Mouse (Mus musculus) spleen, embryonic (tissue): ENCODE measurements around the gene Arl6ip5.

Experiments used
- CTCF ChIA-PET: fragments of 350-600 bp; sonication (Branson Sonifier 250); formaldehyde crosslinking; loops from one replicate; lab custom pipeline; 2022; lab: Charles Lee

Arl6ip5 gene

DNA sequence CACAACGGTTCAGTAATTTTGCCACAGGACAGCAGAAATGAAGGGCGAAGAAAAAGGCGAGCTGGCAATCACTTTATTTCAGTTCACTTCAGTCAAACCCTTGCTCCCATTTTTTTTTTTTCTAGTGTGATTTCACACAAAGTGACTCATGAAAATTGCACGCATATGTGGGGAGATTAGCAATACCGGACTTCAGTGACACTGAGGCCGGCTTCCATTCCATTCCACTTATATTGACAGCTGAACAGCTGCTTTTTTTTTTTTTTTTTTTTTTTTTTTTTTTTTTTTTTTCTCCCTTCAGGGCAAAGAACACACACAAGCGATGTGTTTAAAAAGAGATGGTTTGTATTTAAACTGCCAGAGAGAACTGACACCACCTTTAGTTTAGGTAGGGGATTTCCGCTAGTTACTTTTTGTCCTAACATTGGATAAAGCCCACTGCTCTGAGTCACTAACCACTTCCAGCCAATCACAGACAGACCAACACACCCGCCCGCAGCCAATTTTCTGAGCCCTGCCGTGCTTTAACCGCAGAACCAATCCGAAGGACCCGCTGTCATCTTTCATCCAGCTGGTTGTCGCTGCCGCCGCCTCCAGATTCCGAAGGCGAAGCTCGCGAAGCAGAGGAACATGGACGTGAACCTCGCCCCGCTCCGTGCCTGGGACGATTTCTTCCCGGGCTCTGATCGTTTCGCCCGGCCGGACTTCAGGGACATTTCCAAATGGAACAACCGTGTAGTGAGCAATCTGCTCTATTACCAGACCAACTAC lies at the start of gene Arl6ip5:
TSS of gene Arl6ip5 (plus strand) at position 499 of the 771 bp plus-strand sequence.
- CTCF ChIA-PET, result no interaction called here

DNA sequence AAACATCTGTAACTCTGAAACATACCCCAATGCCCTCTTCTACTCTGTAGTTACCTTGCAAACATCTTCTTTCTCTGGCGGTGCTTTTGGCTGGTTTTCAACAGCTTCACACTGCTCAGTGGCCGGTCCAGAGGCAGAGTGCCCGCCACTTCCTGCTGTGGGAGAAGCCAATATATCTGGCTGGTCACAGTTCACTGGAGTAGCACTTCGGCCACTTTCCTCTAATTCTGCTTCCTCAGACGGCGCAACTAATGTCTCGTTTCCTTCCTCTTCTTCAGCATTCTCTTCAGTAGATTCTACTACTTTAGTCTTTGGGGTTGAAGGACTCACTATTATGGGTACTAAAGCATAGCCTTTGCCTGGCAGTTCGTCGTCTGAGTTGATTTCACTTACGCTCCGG lies 34.8 kb upstream of the Arl6ip5 start:
- CTCF ChIA-PET, result no interaction called here

DNA sequence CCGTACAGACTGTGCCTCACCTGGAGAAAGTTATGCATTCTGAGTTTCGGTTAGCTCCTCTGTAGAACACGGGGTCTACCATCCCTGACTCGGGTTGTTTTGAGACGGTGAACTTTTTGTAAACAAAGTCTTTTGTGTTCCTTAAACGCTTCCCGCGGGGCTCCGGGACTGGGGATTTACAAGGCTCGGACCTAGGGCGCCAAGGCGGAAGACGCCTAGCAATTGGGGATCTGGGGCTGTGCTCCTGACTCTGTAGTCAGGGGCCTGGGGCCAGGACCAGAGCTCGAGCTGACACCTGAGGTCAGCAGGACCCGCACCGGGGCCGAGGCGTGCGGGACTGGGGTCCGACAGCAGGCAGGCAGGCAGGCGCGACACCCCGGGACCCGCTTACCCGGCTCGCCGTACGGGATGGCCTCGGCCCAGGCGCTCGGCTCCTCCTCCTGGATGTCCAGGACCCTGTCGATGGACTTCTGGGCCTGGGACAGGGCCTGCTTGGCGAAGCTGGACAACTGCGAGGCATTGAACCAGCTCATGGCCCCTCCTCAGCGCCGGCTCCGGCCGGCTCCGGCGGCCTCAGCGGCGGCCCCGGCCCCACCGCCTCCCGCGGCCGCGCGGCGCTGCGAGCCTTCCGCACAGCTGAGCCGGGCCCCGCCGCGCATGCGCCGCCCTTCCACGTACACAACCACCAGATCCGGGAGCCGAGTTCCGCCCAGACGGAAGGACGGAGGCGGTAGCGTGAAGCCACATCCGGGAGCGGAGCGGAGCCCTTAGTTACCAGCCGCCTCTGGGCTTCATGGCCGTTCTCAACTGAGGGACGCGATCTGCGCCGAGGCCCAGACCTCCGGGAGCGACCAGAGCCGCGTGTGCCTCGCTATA lies 31.8 kb upstream of the Arl6ip5 start, which contains the start of gene Tmf1:
TSS of gene Tmf1 (minus strand) at position 632 of the 876 bp plus-strand sequence.
- CTCF ChIA-PET, result no interaction called here

DNA sequence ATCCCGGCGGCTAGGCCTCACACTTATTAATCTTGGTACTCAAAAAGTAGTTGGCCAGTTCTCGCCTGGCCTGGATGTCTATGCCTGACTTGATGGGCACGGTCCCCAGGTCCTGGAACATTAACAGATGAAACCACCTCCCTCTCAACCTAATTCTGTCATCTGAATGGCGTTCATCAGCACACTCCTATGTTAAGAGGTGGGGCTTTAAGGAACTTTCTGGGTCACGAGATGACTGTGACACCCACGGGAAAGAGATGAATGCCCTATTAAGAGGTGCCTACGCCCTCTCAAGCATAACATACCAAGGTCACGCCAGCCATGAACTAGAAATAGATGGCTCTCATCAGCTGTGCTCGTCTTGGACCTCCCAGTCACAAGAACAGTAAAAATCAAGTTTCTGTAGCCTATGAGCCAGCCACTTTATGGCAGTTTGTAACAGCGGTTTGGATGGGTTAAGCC lies 31.1 kb upstream of the Arl6ip5 start:
- CTCF ChIA-PET, result no interaction called here

DNA sequence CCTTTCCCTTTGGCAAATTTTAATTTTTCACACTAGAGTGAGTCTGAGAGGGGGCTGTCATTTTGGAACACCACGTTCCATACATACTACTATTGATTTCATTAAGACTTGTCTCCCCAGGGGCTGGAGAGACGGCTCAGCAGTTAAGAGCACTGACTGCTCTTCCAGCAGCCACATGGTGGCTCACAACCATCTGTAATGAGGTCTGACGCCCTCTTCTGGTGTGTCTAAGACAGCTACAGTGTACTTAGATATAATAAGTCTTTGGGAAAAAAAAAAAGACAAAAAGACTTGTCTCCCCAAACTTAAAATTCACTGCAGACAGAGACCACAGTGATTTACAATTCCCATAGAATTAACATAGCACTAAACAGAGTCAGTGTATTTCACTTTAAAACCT lies 10.1 kb upstream of the Arl6ip5 start:
- CTCF ChIA-PET, result no interaction called here

DNA sequence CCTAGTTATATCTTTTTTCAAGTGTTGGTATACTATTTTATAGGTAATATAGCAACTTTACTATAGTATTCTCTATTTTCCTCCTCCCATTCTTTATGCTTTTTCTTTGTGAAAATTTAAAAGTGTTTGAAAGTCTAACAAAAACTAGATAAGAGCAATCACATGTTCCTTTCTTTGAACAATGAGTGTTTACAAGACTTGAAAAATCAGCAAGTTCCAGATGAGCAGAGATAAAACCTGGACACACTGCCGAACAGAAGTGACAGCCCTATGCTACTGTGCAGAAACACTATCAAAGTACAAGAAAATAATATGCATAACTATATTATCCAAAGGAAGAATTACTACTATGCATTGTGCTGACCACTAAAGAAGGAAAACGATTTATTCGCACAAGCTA lies 8.0 kb upstream of the Arl6ip5 start:
- CTCF ChIA-PET, result no interaction called here

DNA sequence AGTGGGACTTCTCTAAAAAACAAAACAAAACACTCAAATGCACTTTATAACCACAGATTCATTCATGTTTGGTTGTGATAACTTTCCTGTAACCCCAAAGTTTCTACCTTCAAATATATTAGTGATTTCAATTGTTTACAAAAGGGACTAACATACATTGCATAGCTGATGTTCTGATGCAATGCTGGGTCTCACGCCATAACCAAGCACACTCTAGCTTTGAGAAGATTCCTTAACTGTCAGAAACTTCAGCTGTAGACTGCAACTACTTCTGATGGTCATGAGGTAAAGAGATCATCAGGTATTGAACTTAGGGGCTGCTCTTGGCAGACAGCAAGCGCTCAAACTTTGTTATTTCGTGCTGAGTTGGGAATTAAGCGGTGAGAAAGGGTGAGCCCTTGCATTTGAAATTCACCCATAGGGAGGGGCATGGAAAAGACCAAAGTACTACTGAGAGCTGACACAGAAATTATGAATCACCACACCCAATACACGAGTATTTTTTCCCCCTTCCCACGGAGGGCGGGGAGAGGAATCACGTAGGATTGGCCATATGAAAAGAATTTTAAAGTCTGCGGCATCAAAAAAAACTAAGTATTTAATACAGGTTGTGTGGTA lies 6.1 kb upstream of the Arl6ip5 start:
- CTCF ChIA-PET, result no interaction called here

DNA sequence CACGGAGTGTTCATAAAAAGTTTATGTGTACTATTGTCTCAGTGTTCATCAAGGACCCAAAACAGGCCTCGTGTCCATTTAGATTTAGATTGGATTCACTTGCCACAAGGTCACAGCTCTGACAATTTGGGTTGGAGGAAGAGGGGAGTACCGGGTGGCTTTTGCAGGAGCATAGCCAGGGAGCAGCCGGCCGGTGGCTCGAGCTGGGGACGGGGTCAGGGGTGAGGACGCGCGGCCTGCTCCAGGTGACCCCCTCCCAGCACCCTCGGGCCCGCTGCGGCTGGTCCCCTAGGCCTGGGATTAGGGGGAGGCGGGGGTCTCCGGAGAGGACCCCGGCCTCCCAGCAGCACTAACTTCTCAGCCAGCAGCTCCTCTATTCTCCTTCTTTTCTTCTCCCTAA lies 5.5 kb upstream of the Arl6ip5 start:
- CTCF ChIA-PET, result interaction anchor here (1.2 kb wide), 1 partner anchor 18 kb away, joined by 4 read pairs; no protein-coding TSS in a partner anchor

DNA sequence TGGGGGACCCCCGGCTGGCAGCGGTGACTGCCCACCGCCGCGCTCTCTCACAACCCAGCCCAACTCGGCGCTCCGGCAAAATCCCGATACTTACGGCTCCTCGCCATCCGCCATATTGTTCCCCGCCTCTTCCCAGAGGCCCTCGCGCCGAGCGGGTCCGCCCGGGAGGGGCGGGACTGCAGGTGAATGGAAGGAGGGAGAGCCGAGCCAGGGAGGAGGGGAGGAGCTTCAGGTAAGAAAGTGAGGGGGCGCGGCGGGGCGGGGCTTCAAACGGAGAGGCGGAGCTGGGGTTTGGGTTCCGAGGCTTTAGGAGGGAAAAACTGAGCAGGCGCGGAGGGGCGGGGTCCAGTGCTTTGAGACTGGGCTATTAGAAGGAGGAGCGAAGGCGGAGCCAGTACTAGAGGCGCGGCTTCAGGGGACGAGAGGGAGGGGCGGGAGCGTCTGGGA lies 5.0 kb upstream of the Arl6ip5 start, which contains the start of gene Uba3:
TSS of gene Uba3 (minus strand) at position 209 of the 447 bp plus-strand sequence.
- CTCF ChIA-PET, result interaction anchor here (1.2 kb wide), 1 partner anchor 18 kb away, joined by 4 read pairs; no protein-coding TSS in a partner anchor

DNA sequence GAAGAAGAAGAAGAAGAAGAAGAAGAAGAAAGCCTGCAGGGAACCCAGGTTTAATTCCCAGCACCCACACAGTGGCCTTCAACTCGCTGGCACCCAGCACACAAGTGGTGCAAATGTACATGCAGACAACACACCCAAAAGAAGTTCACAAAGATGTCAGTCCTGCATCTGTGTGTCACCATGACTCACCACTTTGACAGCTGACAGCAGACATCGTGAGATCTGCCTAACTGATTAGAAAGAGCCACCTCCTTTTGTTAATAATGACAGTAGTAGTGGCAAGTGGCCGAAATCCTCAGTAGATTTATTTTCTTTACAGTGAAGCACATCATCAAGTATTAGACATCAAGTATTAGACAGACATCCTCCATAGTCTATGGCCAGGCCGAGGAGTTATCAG lies 3.4 kb upstream of the Arl6ip5 start:
- CTCF ChIA-PET, result interaction anchor here (0.7 kb wide), 2 partner anchors 57 to 316 kb away, joined by 6 to 7 read pairs; no protein-coding TSS in a partner anchor

DNA sequence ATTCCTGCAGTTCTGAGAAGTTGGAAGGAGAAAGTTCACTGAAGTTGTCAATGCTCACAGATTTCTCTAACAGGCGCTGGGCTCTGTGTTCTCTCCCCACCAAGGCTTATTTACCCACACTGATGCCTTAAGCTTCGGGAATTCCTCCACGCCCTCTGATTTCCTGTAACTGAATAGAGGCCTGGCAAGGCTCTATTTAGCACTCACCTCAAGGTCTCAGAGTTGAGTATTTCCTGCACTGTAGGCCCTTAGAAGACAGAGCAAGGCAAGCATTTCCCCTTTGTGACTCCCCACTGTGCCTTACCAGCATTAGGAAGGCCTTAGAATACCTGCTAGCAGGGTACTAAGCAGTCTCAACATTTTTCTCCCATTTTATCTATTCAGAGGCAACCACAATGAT lies 2.1 kb upstream of the Arl6ip5 start:
- CTCF ChIA-PET, result no interaction called here

DNA sequence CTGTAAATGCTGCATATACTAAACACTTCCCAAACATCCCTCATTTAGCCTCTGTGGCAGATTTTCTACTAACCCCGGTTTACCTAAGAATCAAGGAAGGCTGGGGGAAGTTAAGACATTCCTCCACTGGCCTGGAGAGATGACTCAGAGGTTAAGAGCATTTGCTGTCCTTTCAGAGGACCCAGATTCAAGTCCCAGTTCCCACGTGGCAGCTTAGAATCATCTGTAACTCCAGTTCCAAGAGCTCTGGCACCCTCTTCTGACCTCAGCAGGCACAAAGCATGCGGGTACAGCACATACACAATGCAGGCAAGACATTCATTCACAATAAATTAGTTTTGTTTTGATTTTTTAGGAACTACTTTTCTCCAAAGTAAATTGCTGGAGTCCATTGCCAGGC lies 1.3 kb upstream of the Arl6ip5 start:
- CTCF ChIA-PET, result no interaction called here

DNA sequence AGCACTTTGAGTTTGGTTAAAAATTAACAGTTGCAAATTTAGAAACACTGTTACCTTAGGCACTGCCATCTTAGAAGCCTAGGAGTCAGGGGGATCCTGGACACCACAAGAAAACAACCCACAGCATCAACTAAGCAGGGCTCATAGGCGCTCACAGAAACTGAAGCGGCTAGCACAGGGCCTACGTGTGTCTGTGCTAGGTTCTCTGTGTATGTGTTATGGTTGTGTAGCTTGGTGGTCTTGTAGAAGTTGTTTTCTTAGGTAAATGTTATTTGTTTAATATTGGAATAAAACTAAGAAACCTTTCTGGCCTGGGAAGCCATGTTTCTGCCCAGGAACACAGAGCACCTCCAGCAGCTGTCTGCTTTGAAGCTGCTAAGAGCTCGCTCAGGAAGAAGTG lies 738 bp upstream of the Arl6ip5 start:
- CTCF ChIA-PET, result no interaction called here

DNA sequence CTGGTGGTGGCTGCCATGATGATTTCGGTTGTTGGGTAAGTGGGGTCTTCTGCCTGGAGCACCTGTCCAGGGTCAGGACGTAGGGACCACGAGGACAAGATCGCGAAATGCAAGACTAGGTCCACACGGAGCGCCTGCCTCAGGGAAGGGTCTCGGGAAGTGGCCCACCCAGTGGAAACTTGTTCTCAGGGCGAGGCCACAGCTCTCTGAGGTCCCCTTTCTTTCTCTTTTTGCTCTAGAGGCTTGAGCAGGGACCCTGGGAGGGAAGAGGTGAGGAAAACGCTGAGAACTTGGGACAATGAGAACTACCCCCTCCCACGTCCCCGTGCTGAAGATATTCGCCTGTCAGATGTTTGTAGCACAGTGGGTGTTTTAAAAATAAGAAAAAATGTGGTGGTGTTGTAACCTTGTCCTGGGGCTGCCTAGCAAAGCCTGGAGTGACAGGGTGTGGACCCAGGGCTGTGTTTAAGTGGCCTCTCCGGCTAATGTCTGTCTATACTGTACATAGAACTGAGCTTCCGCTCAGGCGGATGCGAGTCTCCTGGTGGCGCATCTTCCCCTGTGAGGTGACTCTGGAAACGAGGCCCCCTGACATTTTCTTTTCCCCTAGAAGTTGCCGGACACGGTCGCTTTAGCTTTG lies 593 bp downstream of the Arl6ip5 start:
- CTCF ChIA-PET, result no interaction called here

DNA sequence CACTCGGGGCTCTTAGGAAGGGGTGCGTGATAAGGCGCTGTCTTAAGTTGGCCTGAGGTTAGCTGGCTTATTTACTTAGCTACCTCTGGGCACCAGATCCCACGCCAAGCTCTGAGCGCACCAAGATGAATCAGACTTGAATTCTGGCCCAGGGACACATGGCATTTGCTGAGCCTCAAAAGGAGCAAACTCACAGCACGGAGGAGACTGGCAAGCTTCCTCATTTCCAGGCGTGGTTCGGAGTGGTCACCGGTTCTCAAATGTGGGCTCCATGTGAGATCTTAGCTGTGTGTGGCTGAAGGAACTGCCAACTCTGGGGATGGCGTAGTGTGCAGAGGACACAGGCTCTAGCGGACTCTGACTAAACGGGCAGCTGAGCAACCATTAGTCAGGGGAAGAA lies 1.5 kb downstream of the Arl6ip5 start:
- CTCF ChIA-PET, result interaction anchor here (0.8 kb wide), 1 partner anchor 9 kb away, joined by 3 read pairs; no protein-coding TSS in a partner anchor

DNA sequence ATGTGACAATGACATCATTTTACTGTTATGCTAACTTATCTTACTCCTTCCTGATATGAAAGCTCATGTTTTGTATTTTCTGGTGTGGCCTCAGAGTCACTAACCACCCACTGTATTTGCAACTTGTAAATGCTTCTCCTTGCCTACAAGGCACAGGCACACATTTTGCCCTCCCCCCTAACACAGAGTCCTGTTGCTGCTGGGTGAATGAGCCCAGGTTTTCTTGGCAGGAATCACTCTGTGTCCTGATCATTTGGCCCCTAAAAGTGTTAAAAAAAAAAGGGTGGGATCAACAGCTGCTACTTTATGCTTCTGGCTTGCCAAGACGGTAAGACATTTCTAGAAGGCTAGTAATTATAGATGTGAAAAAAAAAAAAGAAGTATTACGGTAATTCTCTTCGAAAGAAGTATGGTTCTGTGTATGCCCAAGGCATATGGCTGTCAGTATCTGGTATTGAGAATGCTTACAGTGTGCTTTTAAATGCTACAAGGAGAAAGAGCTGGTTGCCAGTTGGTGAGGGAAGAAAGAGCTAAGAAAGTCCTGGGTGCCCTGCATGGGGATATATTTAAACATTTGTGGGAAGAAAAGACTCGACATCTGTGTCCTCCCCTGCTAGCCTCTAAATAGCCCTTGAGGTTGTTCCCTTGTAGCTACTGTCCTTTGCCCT lies 5.8 kb downstream of the Arl6ip5 start:
- CTCF ChIA-PET, result no interaction called here

DNA sequence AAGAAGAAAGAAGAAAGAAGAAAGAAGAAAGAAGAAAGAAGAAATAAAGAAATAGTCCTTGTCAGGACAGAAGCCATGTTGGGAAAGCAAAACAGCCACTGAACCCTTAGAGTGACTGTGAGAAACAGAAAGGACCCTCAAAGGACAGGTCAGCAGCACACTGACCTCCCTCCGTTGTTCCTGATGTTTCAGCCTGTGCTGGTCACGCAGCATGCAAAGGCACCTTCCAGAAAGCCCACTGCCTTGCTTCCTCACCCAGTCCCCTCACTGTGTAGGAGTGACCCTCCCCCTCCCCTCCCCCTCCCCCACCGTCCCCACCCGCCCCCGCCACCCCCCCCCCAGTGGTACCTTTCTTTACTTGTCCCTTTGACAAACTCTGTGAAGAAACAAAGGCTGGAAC lies 10.2 kb downstream of the Arl6ip5 start:
- CTCF ChIA-PET, result interaction anchor here (0.8 kb wide), 1 partner anchor 9 kb away, joined by 3 read pairs; no protein-coding TSS in a partner anchor

DNA sequence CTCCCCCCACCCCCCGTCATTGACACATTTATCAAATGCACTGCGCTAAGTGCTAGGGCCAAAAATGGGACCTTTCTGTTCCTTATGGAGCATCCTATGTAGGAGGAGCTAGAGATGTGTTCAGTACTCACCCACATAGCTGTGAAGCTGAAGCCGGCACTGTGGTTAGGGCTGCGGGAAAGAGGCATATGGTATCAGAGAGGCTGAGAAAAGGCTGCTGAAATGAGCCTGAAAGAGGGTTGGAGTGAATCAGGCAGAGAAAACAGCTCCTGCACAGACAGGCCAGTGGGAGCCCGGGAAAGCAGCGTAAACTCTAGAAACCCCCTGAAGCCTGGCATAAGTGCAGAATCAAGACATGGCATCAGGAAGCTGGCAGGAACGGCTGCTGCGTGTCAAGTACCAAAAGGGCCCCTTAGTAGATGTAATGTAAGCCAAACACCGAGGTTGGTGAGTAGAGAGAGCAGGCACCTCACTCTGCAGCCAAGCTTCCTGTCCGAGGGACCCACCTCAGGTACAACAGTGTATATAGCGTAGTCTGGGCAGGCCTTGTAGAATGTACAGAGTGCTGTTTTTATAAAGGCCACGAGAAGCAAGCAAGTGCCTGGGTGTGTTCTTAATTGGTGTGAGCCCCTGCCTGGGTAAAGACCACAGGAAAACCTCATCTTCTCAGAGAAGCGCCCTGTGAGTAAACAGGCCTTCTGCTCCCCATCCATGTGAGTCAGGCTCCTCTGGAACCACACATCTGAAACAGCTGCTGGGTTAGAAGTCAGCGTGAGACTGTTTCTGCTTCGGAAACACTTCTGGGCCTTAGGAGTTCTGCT lies 10.9 kb downstream of the Arl6ip5 start:
- CTCF ChIA-PET, result interaction anchor here (0.6 to 0.8 kb wide), 2 partner anchors 9 to 72 kb away, joined by 3 read pairs; no protein-coding TSS in a partner anchor

DNA sequence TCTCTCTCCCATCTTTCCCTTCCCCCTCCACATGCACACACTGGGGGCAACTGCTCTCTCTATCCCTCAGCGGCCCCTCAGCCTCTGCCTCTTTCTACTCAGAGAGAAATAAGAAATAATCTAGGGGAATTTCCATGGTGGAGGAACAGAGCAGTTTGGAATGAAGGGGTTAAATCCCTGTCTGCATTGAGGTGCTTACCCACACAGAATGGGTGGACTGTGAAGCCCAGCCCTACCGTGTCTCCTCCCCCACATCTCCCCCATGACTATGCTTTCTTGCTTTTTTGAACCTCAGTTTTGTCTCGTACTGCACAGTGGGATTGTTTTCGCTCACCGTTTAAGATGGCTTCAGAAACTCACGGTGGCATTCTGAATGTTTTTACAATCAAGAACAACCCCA lies 11.8 kb downstream of the Arl6ip5 start:
- CTCF ChIA-PET, result interaction anchor here (0.6 kb wide), 1 partner anchor 73 kb away, joined by 3 read pairs; no protein-coding TSS in a partner anchor
